Mouse (Mus musculus): ENCODE results near the gene P2ry10. TPM values are rescaled to one million over a fixed set of nuclear protein-coding genes. Genes with fewer than 3 reads are reported as not detected.

P2ry10 gene
- total RNA-seq, 2 experiments from 2014 or later = not detected

GRCm38 (mm10) chrX:107149391-107149993, 61.2 kb downstream of the P2ry10 start:
- intact Hi-C loops (cut with DNase I) = no loop called here
- TF ChIP-seq CTCF (IDR thresholded peaks at IDR 0.05) = no peak
- no peak overlapping the region for H3K4me3 ChIP-seq
- no peak overlapping the region for H3K27ac ChIP-seq
- DNase-seq (ENCODE audit: extremely low spot score in 1 of 2, low spot score in 2 of 2) = no peak

- TF ChIP-seq CTCF (IDR thresholded peaks at IDR 0.05) = no peak
- no peak overlapping the region for H3K4me3 ChIP-seq
- H3K27ac ChIP-seq = no peak overlapping the region
- no peak for DNase-seq (ENCODE audit: extremely low spot score in 1 of 2, low spot score in 2 of 2)
- intact Hi-C loops (cut with DNase I) = no loop called here
These were observed 61.7 kb downstream of the P2ry10 start for GRCm38 (mm10) chrX:107150027-107150426.

GRCm38 (mm10) chrX:107150752-107151515, 62.6 kb downstream of the P2ry10 start:
- intact Hi-C loops (cut with DNase I) = no loop called here
- no peak for TF ChIP-seq CTCF (IDR thresholded peaks at IDR 0.05)
- no peak for DNase-seq (ENCODE audit: extremely low spot score in 1 of 2, low spot score in 2 of 2)
- Histone ChIP-seq H3K4me3 (no peak overlapping the region), H3K27ac (no peak overlapping the region)

Other genes with a start within 250 kb of the P2ry10 start
- gene Rtl3, start 247.8 kb upstream of the P2ry10 start, total RNA-seq (2021) = not detected
- 1 to 10 TPM in 1 of 2 experiments, under 1 TPM in 1; 0.79 to 1.2 TPM for gene Lpar4, start 167.9 kb upstream of the P2ry10 start, total RNA-seq (2021)
- gene P2ry10b, start 60.4 kb downstream of the P2ry10 start, total RNA-seq (2021) = under 1 TPM; 0.14 to 0.25 TPM
- not detected for gene Gpr174, start 167.4 kb downstream of the P2ry10 start, total RNA-seq (2021)

All from left cerebral cortex, adult 2 months (tissue).